Mouse (Mus musculus) left cerebral cortex, postnatal 14 days (tissue): Measurements from ENCODE around the gene Papss2. TPM values are rescaled to one million over a fixed set of nuclear protein-coding genes. Genes with fewer than 3 reads are reported as not detected.
"Not testable (repeated sequence)": the region's sequence is repeated elsewhere in the genome, so short reads cannot be mapped to it uniquely, and the experiment has no call there.

Source experiments
- DNase-seq, 2 experiments: peaks; one replicate each; pipeline ENCODE4 v3.0.0; 2021 to 2022; ENCODE audit warnings: low spot score in 2 of 2, mixed read lengths in 1 of 2
- intact Hi-C: fragments of 180-260 bp; cut with DNase I; formaldehyde crosslinking; loops from one replicate; pipeline ENCODE4 v1.15.1; 2025
- total RNA-seq, 2 experiments: library from RNA; stranded (reverse); gene quantifications; 2 replicates each; pipeline ENCODE4 v1.2.3; 2021

Papss2 gene
- total RNA-seq, 2 experiments from 2014 or later: 3.3 to 5.5 TPM

GRCm38 (mm10) chr19:32628572-32629132, 33.1 kb downstream of the Papss2 start:
- no peak for DNase-seq
- intact Hi-C loops: no loop called here

GRCm38 (mm10) chr19:32634916-32635315, 39.3 kb downstream of the Papss2 start:
- intact Hi-C loops: no loop called here

DNA sequence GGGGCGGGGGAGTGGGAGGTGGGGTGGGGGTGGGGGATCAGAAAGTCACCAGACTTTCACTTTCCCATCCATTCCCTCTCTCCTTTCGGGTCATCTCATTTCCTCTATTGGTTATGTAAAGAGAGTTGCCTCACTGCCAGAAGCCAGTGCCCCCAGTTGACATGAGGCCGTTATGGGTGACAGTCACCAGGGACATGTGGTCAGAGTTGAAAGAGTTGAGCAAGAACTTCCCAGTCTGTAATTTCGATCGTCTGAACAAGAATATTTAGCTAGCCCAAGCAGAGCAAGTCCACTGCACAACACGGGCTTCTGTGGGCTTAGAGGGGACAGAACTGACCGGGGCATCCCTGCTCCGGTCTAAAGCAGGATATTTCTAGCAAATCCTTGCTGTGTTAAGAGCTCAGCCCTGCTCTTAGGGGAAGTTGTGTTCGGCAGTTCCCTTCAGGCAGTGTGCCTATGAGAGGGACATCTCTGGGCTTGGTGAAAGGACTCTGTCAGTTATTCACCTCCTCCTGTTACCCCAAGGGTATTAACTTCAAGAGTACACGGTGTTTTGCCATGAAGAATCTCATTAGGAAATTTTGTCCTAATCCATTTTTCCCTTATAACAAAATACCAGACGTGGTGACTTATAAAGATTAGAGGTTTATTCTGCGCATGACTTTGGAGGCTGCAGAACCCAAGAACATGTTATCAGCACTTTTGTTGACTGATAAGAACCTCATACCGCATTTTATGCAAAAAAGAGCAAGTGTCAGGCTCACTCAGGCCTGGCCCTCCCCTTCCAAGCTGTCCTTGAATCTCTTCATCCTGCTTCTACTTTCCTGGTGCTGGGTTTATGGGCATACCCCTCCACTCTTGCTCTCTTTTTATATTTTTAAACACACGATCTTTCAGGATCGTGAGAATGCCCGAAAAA, 42.0 kb downstream of the Papss2 start:
- intact Hi-C loops: no loop called here
- DNase-seq: no peak

More at GRCm38 (mm10) chr19:32634916-32635315, 39.3 kb downstream of the Papss2 start:
- DNase-seq: no peak

GRCm38 (mm10) chr19:32638276-32638903, 42.8 kb downstream of the Papss2 start:
- no peak for DNase-seq
- intact Hi-C loops: no loop called here

DNA sequence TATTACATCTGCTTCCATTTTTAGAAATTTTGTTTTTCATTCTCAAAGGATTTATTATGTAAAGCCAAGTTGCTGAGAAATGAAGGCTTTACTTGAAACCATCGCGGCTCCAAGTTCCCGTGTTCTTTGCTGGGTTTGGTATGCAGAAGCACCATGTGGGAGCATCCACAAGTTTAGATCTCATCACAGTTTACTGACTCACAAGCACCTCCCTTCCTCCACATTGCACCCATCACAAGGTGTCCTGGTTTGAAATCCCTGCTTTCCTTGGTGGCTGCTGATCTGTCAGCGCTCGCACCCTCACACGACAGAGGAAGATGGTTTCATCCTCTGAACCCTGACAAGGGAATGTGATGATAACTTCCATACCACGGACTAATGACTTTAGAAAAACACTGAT, 45.9 kb downstream of the Papss2 start:
- DNase-seq: no peak
- intact Hi-C loops: no loop called here

GRCm38 (mm10) chr19:32641995-32642394, 46.4 kb downstream of the Papss2 start:
- no peak for DNase-seq
- intact Hi-C loops: no loop called here

GRCm38 (mm10) chr19:32643642-32644041, 48.1 kb downstream of the Papss2 start:
- intact Hi-C loops: no loop called here
- DNase-seq: no peak

GRCm38 (mm10) chr19:32645939-32646338, 50.3 kb downstream of the Papss2 start:
- intact Hi-C loops: no loop called here
- DNase-seq: no peak

DNA sequence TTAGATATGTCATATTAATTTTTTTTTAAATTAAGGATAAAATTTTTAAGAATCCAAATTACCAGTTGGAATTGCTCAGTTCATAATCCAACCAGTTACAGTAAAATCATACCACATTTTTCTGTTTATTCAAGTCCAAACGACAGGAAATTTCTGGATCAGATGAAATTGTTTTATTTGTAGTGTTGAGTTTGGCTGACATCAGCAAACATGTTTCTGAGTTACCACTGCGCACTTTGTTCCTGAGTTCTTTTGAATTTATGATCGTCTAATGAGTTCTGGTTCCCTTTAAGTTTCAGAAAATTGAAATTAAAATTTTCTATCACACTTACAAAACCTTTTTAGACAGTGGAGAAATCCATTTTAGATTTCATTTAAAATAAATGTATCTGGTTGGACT, 50.8 kb downstream of the Papss2 start:
- DNase-seq: no peak
- intact Hi-C loops: no loop called here

DNA sequence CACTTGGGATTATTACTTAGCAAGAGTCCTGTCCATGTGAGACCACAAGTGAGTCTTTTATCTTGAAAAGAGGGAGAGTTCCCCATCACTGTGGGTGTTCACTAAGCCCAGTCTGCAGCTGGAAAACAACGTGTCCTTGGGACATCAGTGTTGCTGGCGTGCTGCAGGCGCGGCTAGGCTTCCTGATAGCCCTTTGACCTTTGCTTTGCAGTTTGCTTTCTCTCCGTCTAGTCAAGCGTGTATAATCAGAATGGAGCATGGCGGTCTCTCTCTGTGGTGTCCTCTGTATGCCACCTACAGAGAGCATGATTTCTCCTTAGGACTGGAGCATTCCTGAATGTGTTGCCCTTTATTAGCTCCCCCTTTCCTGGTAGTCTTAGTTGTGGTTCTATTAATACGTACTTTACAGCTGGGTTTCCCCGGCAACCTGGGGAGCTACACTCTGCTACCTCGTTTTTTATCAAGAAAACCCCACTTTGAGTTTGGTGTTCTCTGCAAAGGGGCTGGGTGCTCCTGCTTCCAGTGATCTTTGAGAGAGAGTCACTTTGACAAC, 52.5 kb downstream of the Papss2 start:
- DNase-seq: peak in 1 of 2 experiments; percentile 16
- intact Hi-C loops: no loop called here

GRCm38 (mm10) chr19:32651046-32651445, 55.5 kb downstream of the Papss2 start:
- intact Hi-C loops: no loop called here
- DNase-seq: no peak

DNA sequence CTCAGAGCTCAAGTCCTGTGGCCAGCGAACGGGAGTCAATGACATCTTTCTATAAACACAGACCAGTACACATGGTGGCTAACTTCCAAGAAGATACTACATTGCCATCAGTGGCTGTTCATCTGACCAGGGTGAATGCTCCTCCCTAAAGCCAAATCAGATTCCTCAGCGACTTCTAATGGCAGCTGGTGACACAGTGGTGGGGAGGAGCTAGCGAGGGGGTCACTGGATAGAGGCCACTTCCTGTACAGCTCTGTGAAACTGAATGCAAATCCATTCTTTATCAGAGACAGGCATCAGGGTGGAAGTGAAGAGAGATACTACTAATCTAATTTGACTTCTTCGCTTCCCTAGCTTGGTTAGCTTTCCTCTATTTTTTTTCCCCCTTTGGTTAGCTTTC, 57.5 kb downstream of the Papss2 start:
- intact Hi-C loops: no loop called here

DNA sequence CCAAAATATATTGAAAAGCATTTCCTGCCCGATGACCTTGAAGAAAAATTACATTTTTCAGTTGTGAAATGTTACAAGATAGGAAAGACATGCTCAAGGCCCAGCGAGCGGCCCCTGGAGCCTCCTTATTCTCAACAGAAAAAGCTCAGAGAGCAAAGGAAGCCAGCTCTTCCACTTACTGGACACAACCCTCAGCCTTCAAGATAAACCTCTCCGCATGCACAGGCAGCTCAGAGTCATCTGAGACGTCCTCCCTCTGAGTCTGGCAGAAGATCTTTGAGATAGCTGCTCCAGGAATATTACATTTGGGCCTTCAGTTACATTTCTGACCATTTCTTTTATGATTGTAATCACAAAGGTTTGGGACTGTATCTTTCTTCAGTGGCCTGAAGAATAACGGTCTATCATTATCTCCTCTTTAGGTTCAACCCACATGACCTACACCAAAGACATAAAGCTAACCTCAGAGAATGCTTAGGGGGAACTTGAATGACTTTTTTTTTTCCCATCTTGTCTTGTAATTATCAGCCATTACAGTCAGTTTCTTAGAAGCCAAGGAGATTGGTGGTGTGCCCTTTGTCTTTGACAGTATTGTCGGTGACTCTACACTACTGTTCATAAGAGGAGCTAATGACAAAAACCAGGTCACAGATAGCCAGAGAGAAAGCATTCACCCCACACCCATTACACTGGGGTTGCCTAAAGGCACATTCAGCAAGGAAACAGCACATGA, 58.2 kb downstream of the Papss2 start:
- no peak for DNase-seq
- intact Hi-C loops: no loop called here

More for the DNA sequence above, 57.5 kb downstream of the Papss2 start:
- no peak for DNase-seq

DNA sequence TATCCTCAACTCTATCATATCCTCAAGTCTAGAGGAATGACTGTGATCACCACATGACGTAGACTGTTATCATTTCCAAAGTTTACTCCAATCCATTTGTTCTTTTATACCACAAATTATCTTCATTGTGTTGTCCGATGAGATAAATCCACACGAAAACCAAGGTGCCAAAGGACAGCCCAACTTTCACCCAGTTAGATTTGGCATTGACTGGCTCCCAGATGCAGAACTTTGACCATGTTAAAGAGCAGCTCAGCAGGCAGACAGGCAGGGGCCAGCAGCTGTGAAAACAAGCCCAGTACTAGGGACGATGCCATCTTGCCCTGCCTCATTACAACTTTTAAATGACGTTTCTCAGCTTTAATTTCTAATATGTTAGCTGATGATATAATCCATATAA, 63.8 kb downstream of the Papss2 start:
- no peak for DNase-seq
- intact Hi-C loops: no loop called here

DNA sequence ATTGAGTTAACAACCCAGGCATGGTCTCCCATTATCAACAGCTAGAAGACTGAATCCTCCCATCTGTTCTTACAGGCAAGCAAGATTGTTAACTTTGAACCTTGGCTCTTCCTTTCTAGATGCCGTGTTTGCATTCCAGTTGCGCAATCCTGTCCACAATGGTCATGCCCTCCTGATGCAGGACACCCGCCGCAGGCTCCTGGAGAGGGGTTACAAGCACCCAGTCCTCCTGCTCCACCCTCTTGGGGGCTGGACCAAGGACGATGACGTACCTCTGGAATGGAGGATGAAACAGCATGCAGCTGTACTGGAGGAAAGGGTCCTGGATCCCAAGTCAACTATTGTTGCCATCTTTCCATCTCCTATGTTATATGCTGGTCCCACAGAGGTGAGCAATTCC, 67.3 kb downstream of the Papss2 start:
- no peak for DNase-seq
- intact Hi-C loops: no loop called here

DNA sequence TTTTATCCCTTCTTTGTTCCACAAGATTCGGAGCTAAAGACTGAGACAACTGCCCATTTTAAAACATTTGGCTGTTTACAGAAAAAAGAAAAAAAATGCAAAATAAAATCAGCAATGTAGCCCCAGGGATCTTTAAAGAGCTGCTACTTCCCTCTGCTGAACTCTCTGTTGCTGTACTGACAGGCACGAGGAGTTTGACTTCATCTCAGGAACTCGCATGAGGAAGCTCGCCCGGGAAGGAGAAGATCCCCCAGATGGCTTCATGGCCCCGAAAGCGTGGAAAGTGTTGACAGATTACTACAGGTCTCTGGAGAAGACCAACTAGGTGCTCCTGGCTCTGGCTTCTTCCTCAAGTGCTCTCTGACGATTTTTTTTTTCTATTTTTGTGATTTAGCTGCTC, 69.7 kb downstream of the Papss2 start:
- intact Hi-C loops: no loop called here
- no peak for DNase-seq

DNA sequence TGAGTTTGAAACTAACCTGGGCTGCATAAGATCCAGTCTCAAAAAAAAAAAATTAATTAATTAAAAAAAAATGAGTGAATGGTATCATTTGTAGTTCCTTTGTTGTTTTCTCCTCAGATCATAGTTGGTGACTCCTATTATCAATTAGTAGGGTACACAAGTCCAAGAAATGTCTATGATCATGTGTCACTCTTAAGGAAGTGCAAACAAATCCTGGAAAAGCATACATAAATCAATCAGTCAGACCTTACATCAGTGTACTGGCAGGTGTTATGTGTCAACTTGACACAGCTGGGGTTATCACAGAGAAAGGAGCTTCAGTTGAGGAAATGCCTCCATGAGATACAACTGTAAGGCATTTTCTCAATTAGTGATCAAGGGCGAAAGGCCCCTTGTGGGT, 72.2 kb downstream of the Papss2 start:
- not testable (repeated sequence) for DNase-seq

DNA sequence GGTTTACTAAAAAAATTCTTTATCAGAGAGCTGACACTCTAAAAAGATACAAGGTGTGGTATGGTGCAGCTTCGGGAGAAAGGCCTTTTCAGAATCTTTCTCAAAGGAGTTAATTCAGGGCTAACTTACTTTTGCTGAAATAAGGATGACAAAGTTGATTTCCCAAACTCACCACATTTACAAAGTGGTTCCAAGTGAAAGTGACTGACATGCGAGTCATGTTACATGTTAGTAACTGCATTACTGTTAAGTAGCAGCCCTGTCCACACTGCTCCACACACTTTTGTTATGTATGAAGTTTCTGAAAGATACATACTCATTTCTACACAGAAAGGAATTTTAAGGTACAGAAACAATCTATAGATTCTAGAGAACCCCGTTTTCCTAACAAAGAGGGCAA, 80.2 kb downstream of the Papss2 start:
- intact Hi-C loops: no loop called here
- no peak for DNase-seq

More for the DNA sequence above, 72.2 kb downstream of the Papss2 start:
- intact Hi-C loops: not testable (repeated sequence)

- intact Hi-C loops: loop anchor here (5.0 kb wide), 1 partner anchor 174 kb away; no protein-coding TSS in a partner anchor
- DNase-seq: no peak
Measured at GRCm38 (mm10) chr19:32680894-32681293, 85.3 kb downstream of the Papss2 start.
